Mouse (Mus musculus): Measurements from ENCODE around the gene Ndufc2.

DNA sequence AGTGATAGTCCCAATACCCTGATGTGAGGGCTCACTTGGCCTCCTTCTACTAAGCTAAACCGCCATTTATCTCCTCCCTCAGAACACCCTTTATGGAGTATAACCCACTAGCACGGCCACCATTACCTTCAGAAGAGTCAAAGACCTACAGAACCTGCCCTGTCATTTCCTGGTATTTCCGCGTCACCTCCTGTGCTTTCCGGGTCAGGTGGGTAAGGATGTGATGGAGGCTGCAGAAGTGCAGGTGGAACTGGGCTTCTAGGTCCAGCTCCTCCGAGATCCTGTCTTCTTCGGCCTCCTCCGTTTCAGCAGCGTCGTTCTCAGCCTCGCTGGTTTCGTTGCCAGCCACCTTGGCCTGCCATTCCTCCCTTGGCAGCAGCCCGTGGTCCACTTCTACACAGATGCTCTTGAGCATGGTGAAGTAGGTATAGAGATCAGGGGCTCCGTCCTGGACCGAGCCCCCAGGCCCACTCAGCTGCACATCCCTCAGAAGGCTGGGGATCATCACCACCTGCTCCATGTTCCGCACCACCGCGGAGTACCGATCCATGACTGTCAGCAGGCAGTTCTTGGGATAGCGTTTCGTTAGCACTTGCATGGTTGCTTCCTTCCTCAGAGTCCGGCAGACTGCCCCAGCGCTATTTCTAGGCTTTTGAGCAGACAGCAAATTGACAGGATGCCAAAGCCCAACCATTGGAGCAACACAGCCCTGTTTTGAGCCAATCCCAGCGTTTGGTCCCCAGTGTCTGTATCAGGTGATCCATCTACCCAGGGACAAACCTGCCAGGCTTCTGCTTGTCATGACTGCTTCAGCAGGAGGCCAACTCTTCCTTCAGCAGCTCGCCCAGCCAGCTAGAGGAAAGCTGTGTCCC, 17.3 kb downstream of the Ndufc2 start, which contains the start of gene Thrsp:
- TF ChIP-seq HCFC1 (IDR thresholded peaks at IDR 0.05; ENCODE audit: borderline replicate concordance, insufficient read depth, low read length): no peak
- no peak for TF ChIP-seq ZNF384 (IDR thresholded peaks at IDR 0.05; ENCODE audit: low read depth, low read length)
- TF ChIP-seq CHD2 (IDR thresholded peaks at IDR 0.05; ENCODE audit: low read depth, low read length): no peak
